Mouse (Mus musculus): Measurements from ENCODE around the gene Rbm12. TPM values are rescaled to one million over a fixed set of nuclear protein-coding genes. Genes with fewer than 3 reads are reported as not detected.

The Rbm12 gene
- polyA plus RNA-seq, 1 experiment from 2014 or later, result 10.7 TPM

- WGBS, result under 1% methylated on average over 57 of the region's 70 CpGs
- H3K9me3 ChIP-seq (ENCODE audit: low read length), result no peaks in the 10 kb centered on the region
- peaks cover 25% of the 10 kb centered on the region for H3K36me3 ChIP-seq (ENCODE audit: insufficient read depth, low read length)
- DNase-seq (ENCODE audit: low spot score) (peak; percentile 97), ATAC-seq (peak; percentile 97)
- H3K27me3 ChIP-seq (replicated peaks; ENCODE audit: insufficient read depth, low read length), result no peaks in the 10 kb centered on the region
- peak within 1 kb of the TSS; percentile 68 for H3K4me3 ChIP-seq (ENCODE audit: low read depth, low read length)
- TF ChIP-seq CTCF (IDR thresholded peaks at IDR 0.05), result peak; percentile 80
- no peak for TF ChIP-seq EP300 (IDR thresholded peaks at IDR 0.05)
- peak within 1 kb of the TSS; percentile 88 for H3K27ac ChIP-seq (ENCODE audit: low read length)
- H3K9ac ChIP-seq (replicated peaks; ENCODE audit: low read depth), result peak within 1 kb of the TSS; percentile 87
- H3K4me1 ChIP-seq (ENCODE audit: insufficient read depth, low read depth, low read length), result peaks cover 4% of the 10 kb centered on the region
- H3K4me2 ChIP-seq (replicated peaks; ENCODE audit: low read depth, low read length), result peak within 1 kb of the TSS; percentile 85
Measured at GRCm38 (mm10) chr2:156143953-156144724, 32.4 kb upstream of the Rbm12 start, which contains the start of the genes Romo1 and Nfs1. Gene Romo1 (plus strand): TSS chr2:156144039. Gene Nfs1 (minus strand): TSS chr2:156144186.

- Histone ChIP-seq H3K27ac (ENCODE audit: low read length) (peak overlapping the region; percentile 88), H3K4me3 (ENCODE audit: low read depth, low read length) (peak overlapping the region; percentile 68), H3K4me1 (ENCODE audit: insufficient read depth, low read depth, low read length) (peaks cover 4% of the 10 kb centered on the region), H3K9me3 (ENCODE audit: low read length) (no peaks in the 10 kb centered on the region), H3K36me3 (ENCODE audit: insufficient read depth, low read length) (peaks cover 22% of the 10 kb centered on the region), H3K4me2 (replicated peaks; ENCODE audit: low read depth, low read length) (peak overlapping the region; percentile 85), H3K9ac (replicated peaks; ENCODE audit: low read depth) (peak overlapping the region; percentile 87), H3K27me3 (replicated peaks; ENCODE audit: insufficient read depth, low read length) (no peaks in the 10 kb centered on the region)
- WGBS, result 2% methylated on average over 16 of the region's 16 CpGs
- DNase-seq (ENCODE audit: low spot score) (no peak), ATAC-seq (0 out of 2 replicates have a peak, but pooled peaks have one; percentile 1)
- TF ChIP-seq EP300 (IDR thresholded peaks at IDR 0.05), result no peak
- no peak for TF ChIP-seq CTCF (IDR thresholded peaks at IDR 0.05)
Measured at GRCm38 (mm10) chr2:156143367-156143766, 31.6 kb upstream of the Rbm12 start.

- peak overlapping the region; percentile 85; the same call in 1 of the 2 replicates for H3K4me2 ChIP-seq (replicated peaks; ENCODE audit: low read depth, low read length)
- no peak for TF ChIP-seq CTCF (IDR thresholded peaks at IDR 0.05)
- no peak for TF ChIP-seq EP300 (IDR thresholded peaks at IDR 0.05)
- DNase-seq (ENCODE audit: low spot score) (no peak), ATAC-seq (no peak)
- peaks cover 4% of the 10 kb centered on the region for H3K4me1 ChIP-seq (ENCODE audit: insufficient read depth, low read depth, low read length)
- peak overlapping the region; percentile 87; the same call in 1 of the 2 replicates for H3K9ac ChIP-seq (replicated peaks; ENCODE audit: low read depth)
- WGBS, result 73% methylated on average over 2 of the region's 2 CpGs
- peak overlapping the region; percentile 88; the same call in 1 of the 2 replicates for H3K27ac ChIP-seq (ENCODE audit: low read length)
- no peaks in the 10 kb centered on the region for H3K9me3 ChIP-seq (ENCODE audit: low read length)
- no peaks in the 10 kb centered on the region for H3K27me3 ChIP-seq (replicated peaks; ENCODE audit: insufficient read depth, low read length)
- peaks cover 18% of the 10 kb centered on the region for H3K36me3 ChIP-seq (ENCODE audit: insufficient read depth, low read length)
- no peak overlapping the region for H3K4me3 ChIP-seq (ENCODE audit: low read depth, low read length)
Measured at GRCm38 (mm10) chr2:156142820-156143219, 31.0 kb upstream of the Rbm12 start.

DNA sequence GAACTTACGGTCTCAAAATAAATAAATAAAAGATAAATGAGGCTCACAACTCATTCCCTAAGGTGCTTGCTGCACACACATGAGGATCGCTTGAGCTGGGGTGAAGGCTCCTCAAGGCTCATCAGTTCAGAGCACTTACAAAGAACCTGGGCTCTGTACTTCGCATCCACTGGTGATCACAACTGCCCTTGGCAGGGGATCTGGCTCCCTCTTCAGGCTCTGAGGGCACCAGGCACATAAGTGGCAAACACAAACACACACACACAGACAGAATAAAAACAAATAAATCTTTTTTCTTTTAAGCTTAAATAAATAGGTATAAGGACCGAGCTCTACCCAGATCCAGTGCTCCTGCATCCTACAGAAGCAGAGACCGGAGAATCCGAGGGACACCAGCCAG lies 23.9 kb upstream of the Rbm12 start:
- TF ChIP-seq CTCF (IDR thresholded peaks at IDR 0.05) (peak; percentile 46), EP300 (IDR thresholded peaks at IDR 0.05) (no peak)
- no peaks in the 10 kb centered on the region for H3K27me3 ChIP-seq (replicated peaks; ENCODE audit: insufficient read depth, low read length)
- H3K4me3 ChIP-seq (ENCODE audit: low read depth, low read length), result no peak overlapping the region
- 87% methylated on average over 6 of the region's 6 CpGs for WGBS
- no peaks in the 10 kb centered on the region for H3K9me3 ChIP-seq (ENCODE audit: low read length)
- no peak for ATAC-seq
- H3K9ac ChIP-seq (replicated peaks; ENCODE audit: low read depth), result no peak overlapping the region
- H3K4me1 ChIP-seq (ENCODE audit: insufficient read depth, low read depth, low read length), result no peaks in the 10 kb centered on the region
- peaks cover 9% of the 10 kb centered on the region for H3K36me3 ChIP-seq (ENCODE audit: insufficient read depth, low read length)
- H3K27ac ChIP-seq (ENCODE audit: low read length), result no peak overlapping the region
- no peak overlapping the region for H3K4me2 ChIP-seq (replicated peaks; ENCODE audit: low read depth, low read length)
- DNase-seq (ENCODE audit: low spot score), result no peak

- Histone ChIP-seq H3K27ac (ENCODE audit: low read length) (no peak overlapping the region), H3K4me3 (ENCODE audit: low read depth, low read length) (no peak overlapping the region), H3K9ac (replicated peaks; ENCODE audit: low read depth) (no peak overlapping the region), H3K4me1 (ENCODE audit: insufficient read depth, low read depth, low read length) (no peaks in the 10 kb centered on the region), H3K27me3 (replicated peaks; ENCODE audit: insufficient read depth, low read length) (no peaks in the 10 kb centered on the region), H3K9me3 (ENCODE audit: low read length) (no peaks in the 10 kb centered on the region), H3K36me3 (ENCODE audit: insufficient read depth, low read length) (peaks cover 6% of the 10 kb centered on the region), H3K4me2 (replicated peaks; ENCODE audit: low read depth, low read length) (no peak overlapping the region)
- DNase-seq (ENCODE audit: low spot score) (no peak), ATAC-seq (no peak)
- WGBS, result 80% methylated on average over 5 of the region's 5 CpGs
- TF ChIP-seq EP300 (IDR thresholded peaks at IDR 0.05) (no peak), CTCF (IDR thresholded peaks at IDR 0.05) (no peak)
Measured at GRCm38 (mm10) chr2:156134161-156134560, 22.4 kb upstream of the Rbm12 start.

- TF ChIP-seq CTCF (IDR thresholded peaks at IDR 0.05) (no peak), EP300 (IDR thresholded peaks at IDR 0.05) (no peak)
- ATAC-seq (no peak), DNase-seq (ENCODE audit: low spot score) (no peak)
- Histone ChIP-seq H3K36me3 (ENCODE audit: insufficient read depth, low read length) (peaks cover 15% of the 10 kb centered on the region; the same call in 1 of the 2 replicates), H3K27ac (ENCODE audit: low read length) (no peak within 1 kb of the TSS), H3K9me3 (ENCODE audit: low read length) (no peaks in the 10 kb centered on the region), H3K27me3 (replicated peaks; ENCODE audit: insufficient read depth, low read length) (no peaks in the 10 kb centered on the region), H3K4me3 (ENCODE audit: low read depth, low read length) (no peak within 1 kb of the TSS), H3K4me1 (ENCODE audit: insufficient read depth, low read depth, low read length) (no peaks in the 10 kb centered on the region), H3K9ac (replicated peaks; ENCODE audit: low read depth) (no peak within 1 kb of the TSS), H3K4me2 (replicated peaks; ENCODE audit: low read depth, low read length) (no peak within 1 kb of the TSS)
- 93% methylated on average over 5 of the region's 5 CpGs for WGBS
Measured at GRCm38 (mm10) chr2:156126992-156127391, 15.2 kb upstream of the Rbm12 start, which contains the start of gene Gm28036. Gene Gm28036 (minus strand): TSS chr2:156127092.
